Mouse (Mus musculus): ENCODE measurements around the gene Gm20388. TPM values are rescaled to one million over a fixed set of nuclear protein-coding genes. Genes with fewer than 3 reads are reported as not detected.

Gene Gm20388
- total RNA-seq, 1 experiment = 27.0 TPM

DNA sequence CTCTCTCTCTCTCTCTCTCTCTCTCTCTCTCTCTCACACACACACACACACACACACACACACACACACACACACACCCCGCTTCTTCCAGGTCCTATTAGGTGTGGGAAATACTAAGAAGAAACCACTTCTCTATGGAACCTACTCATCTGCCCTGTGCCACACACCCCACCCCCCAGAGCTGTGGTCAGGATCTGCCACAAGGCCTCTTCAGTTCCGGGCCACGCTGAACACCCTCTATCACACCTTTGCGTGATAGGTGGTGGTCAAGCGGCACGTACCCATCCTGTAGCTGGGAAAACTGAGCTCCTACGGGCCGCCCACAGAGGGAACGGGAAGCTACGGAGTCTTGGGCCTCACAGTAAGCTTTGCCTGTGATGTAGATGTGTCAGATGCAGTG is 555.6 kb downstream of the Gm20388 start:
- no peak for DNase-seq (ENCODE audit: low read depth, low spot score)
- Histone ChIP-seq H3K9me3 (ENCODE audit: control insufficient read depth, insufficient read depth, low read depth, low read length) (no peaks in the 10 kb centered on the region), H3K36me3 (ENCODE audit: control insufficient read depth, insufficient read depth, low read length, poor library complexity, severe bottlenecking) (no peaks in the 10 kb centered on the region), H3K4me3 (ENCODE audit: insufficient read depth in 1 of 2, low read depth in 1 of 2, low read length in 2 of 2, poor library complexity in 1 of 2, severe bottlenecking in 1 of 2) (peak overlapping the region; percentile 12 to 36; a peak in 1 of 4 replicates), H3K27ac (ENCODE audit: insufficient read depth, low read depth, low read length, poor library complexity, severe bottlenecking) (peak overlapping the region; percentile 9; the same call in 1 of the 2 replicates), H3K4me1 (ENCODE audit: control insufficient read depth in 2 of 2, insufficient read depth in 2 of 2, low read length in 2 of 2, poor library complexity in 1 of 2) (peaks cover 0 to 28% of the 10 kb centered on the region in 2 experiments; a peak in 2 of 4 replicates), H3K9ac (ENCODE audit: insufficient read depth, low read depth, low read length, poor library complexity, severe bottlenecking) (0 out of 2 replicates have a peak overlapping the region, but pooled peaks have one; percentile 34)
- TF ChIP-seq HCFC1 (IDR thresholded peaks at IDR 0.05; ENCODE audit: borderline replicate concordance, insufficient read depth, low read length) (no peak), ZNF384 (IDR thresholded peaks at IDR 0.05; ENCODE audit: low read depth, low read length) (no peak), CHD2 (IDR thresholded peaks at IDR 0.05; ENCODE audit: low read depth, low read length) (no peak), MAFK (IDR thresholded peaks at IDR 0.05; ENCODE audit: insufficient read depth, low read depth, low read length) (no peak)
- in situ Hi-C loops (cut with MboI; ENCODE audit: low sequenced_read_pairs in 2 of 2, unreplicated experiment in 2 of 2) = no loop called here

DNA sequence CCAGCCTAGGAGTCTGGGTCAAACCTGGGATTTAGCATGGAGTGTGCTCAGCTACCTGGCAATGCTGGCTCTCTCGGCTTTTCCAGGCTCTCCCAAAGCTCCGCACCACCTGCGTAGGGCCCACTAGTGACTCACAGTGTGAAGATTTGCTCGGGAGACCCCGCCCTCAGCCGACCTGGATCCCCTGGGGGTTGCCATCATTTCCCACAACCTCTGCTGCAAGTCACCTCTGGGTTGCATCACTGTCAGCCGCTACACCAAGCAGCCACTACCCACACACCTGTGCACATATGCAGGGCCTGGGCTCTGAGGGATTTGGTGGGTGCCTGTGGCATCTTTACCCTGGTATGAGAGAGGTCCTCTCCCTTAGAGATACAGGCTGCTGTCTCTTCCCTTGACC is 557.0 kb downstream of the Gm20388 start:
- no peak for DNase-seq (ENCODE audit: low read depth, low spot score)
- Histone ChIP-seq H3K27ac (ENCODE audit: insufficient read depth, low read depth, low read length, poor library complexity, severe bottlenecking) (no peak overlapping the region), H3K4me1 (ENCODE audit: control insufficient read depth in 2 of 2, insufficient read depth in 2 of 2, low read length in 2 of 2, poor library complexity in 1 of 2) (peaks cover 3 to 37% of the 10 kb centered on the region in 2 experiments; a peak in 3 of 4 replicates), H3K9ac (ENCODE audit: insufficient read depth, low read depth, low read length, poor library complexity, severe bottlenecking) (no peak overlapping the region), H3K4me3 (ENCODE audit: insufficient read depth in 1 of 2, low read depth in 1 of 2, low read length in 2 of 2, poor library complexity in 1 of 2, severe bottlenecking in 1 of 2) (no peak overlapping the region), H3K9me3 (ENCODE audit: control insufficient read depth, insufficient read depth, low read depth, low read length) (no peaks in the 10 kb centered on the region), H3K36me3 (ENCODE audit: control insufficient read depth, insufficient read depth, low read length, poor library complexity, severe bottlenecking) (no peaks in the 10 kb centered on the region)
- TF ChIP-seq ZC3H11A (IDR thresholded peaks at IDR 0.05; ENCODE audit: borderline replicate concordance, low read depth, low read length) (no peak), HCFC1 (IDR thresholded peaks at IDR 0.05; ENCODE audit: borderline replicate concordance, insufficient read depth, low read length) (no peak), CHD2 (IDR thresholded peaks at IDR 0.05; ENCODE audit: low read depth, low read length) (no peak), ZNF384 (IDR thresholded peaks at IDR 0.05; ENCODE audit: low read depth, low read length) (no peak), MAFK (IDR thresholded peaks at IDR 0.05; ENCODE audit: insufficient read depth, low read depth, low read length) (no peak)
- in situ Hi-C loops (cut with MboI; ENCODE audit: low sequenced_read_pairs in 2 of 2, unreplicated experiment in 2 of 2) = no loop called here

DNA sequence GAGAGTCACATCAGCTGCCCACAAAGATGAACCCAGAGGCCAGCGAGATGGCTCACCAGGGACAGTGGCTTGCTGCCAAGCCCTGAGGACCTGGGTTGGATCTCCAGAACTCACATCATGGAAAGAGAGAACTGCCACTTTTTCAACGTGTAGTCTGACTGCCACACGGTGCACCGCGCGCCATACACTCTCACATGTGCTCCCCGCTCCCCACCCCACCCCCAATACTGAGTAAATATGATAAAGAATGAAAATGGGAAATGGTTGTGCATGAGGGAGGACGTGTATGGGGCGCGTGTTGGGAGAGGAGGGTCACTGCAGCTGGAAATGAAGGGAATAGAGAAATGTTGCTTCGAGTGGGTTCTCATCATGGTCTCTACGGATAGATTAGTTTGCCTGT is 559.5 kb downstream of the Gm20388 start:
- Histone ChIP-seq H3K36me3 (ENCODE audit: control insufficient read depth, insufficient read depth, low read length, poor library complexity, severe bottlenecking) (no peaks in the 10 kb centered on the region), H3K4me3 (ENCODE audit: insufficient read depth in 1 of 2, low read depth in 1 of 2, low read length in 2 of 2, poor library complexity in 1 of 2, severe bottlenecking in 1 of 2) (no peak overlapping the region), H3K9ac (ENCODE audit: insufficient read depth, low read depth, low read length, poor library complexity, severe bottlenecking) (no peak overlapping the region), H3K27ac (ENCODE audit: insufficient read depth, low read depth, low read length, poor library complexity, severe bottlenecking) (no peak overlapping the region), H3K4me1 (ENCODE audit: control insufficient read depth in 2 of 2, insufficient read depth in 2 of 2, low read length in 2 of 2, poor library complexity in 1 of 2) (peaks cover 7 to 37% of the 10 kb centered on the region in 2 experiments; a peak in 3 of 4 replicates), H3K9me3 (ENCODE audit: control insufficient read depth, insufficient read depth, low read depth, low read length) (no peaks in the 10 kb centered on the region)
- in situ Hi-C loops (cut with MboI; ENCODE audit: low sequenced_read_pairs in 2 of 2, unreplicated experiment in 2 of 2) = no loop called here
- DNase-seq (ENCODE audit: low read depth, low spot score) = no peak
- TF ChIP-seq CHD2 (IDR thresholded peaks at IDR 0.05; ENCODE audit: low read depth, low read length) (no peak), ZC3H11A (IDR thresholded peaks at IDR 0.05; ENCODE audit: borderline replicate concordance, low read depth, low read length) (no peak), MAFK (IDR thresholded peaks at IDR 0.05; ENCODE audit: insufficient read depth, low read depth, low read length) (no peak), HCFC1 (IDR thresholded peaks at IDR 0.05; ENCODE audit: borderline replicate concordance, insufficient read depth, low read length) (no peak), ZNF384 (IDR thresholded peaks at IDR 0.05; ENCODE audit: low read depth, low read length) (no peak)

DNA sequence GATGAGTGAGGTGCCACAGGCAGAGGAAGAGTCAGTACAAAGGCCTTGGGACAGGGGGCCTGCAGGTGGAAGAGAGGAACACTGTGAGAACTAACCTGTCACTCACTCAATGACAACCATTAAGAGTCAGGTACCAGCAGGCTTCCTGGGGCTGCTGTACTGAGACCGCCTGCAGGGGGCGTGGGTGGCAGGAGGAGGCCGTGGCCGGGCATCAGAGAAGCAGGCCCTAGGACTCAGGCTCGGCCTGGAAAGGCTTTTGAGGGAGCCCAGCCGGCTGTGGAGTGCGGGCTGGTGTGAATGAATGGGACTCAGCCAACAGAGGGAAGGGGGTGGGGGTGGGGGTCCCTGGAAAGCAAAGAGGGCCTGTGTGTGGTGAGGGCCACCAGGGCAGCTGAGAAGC is 560.5 kb downstream of the Gm20388 start:
- in situ Hi-C loops (cut with MboI; ENCODE audit: low sequenced_read_pairs in 2 of 2, unreplicated experiment in 2 of 2) = no loop called here
- H3K27ac ChIP-seq (ENCODE audit: insufficient read depth, low read depth, low read length, poor library complexity, severe bottlenecking) = no peak overlapping the region
- no peak overlapping the region for H3K4me3 ChIP-seq (ENCODE audit: insufficient read depth in 1 of 2, low read depth in 1 of 2, low read length in 2 of 2, poor library complexity in 1 of 2, severe bottlenecking in 1 of 2)
- TF ChIP-seq ZC3H11A (IDR thresholded peaks at IDR 0.05; ENCODE audit: borderline replicate concordance, low read depth, low read length) (no peak), MAFK (IDR thresholded peaks at IDR 0.05; ENCODE audit: insufficient read depth, low read depth, low read length) (no peak), ZNF384 (IDR thresholded peaks at IDR 0.05; ENCODE audit: low read depth, low read length) (no peak), HCFC1 (IDR thresholded peaks at IDR 0.05; ENCODE audit: borderline replicate concordance, insufficient read depth, low read length) (no peak), CHD2 (IDR thresholded peaks at IDR 0.05; ENCODE audit: low read depth, low read length) (no peak)
- no peak overlapping the region for H3K9ac ChIP-seq (ENCODE audit: insufficient read depth, low read depth, low read length, poor library complexity, severe bottlenecking)
- no peaks in the 10 kb centered on the region for H3K36me3 ChIP-seq (ENCODE audit: control insufficient read depth, insufficient read depth, low read length, poor library complexity, severe bottlenecking)
- no peaks in the 10 kb centered on the region for H3K9me3 ChIP-seq (ENCODE audit: control insufficient read depth, insufficient read depth, low read depth, low read length)
- DNase-seq (ENCODE audit: low read depth, low spot score) = no peak
- peaks cover 7 to 27% of the 10 kb centered on the region in 2 experiments; a peak in 3 of 4 replicates for H3K4me1 ChIP-seq (ENCODE audit: control insufficient read depth in 2 of 2, insufficient read depth in 2 of 2, low read length in 2 of 2, poor library complexity in 1 of 2)

DNA sequence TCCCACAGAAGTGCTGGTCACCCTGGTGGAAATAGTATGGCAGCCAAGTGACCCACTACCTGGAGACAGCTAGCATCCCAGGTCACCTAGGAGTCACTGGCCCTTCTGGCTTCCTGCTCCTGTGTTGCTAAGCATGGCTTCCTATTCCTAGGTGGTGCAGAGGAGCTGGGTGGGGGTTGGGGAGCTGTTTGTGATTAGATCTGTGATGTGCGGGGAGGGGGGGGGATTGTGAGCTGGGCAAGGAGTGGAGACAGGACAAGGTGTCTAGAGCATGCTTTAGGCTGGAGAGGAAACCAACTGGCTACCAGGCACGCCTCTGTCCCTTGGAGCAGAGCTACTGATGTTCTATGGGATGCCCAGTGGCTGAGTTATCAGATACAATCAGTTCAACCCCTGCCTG is 561.1 kb downstream of the Gm20388 start:
- H3K27ac ChIP-seq (ENCODE audit: insufficient read depth, low read depth, low read length, poor library complexity, severe bottlenecking) = no peak overlapping the region
- in situ Hi-C loops (cut with MboI; ENCODE audit: low sequenced_read_pairs in 2 of 2, unreplicated experiment in 2 of 2) = no loop called here
- no peak for TF ChIP-seq ZC3H11A (IDR thresholded peaks at IDR 0.05; ENCODE audit: borderline replicate concordance, low read depth, low read length)
- no peak for TF ChIP-seq CHD2 (IDR thresholded peaks at IDR 0.05; ENCODE audit: low read depth, low read length)
- TF ChIP-seq ZNF384 (IDR thresholded peaks at IDR 0.05; ENCODE audit: low read depth, low read length) = no peak
- TF ChIP-seq HCFC1 (IDR thresholded peaks at IDR 0.05; ENCODE audit: borderline replicate concordance, insufficient read depth, low read length) = no peak
- no peak for TF ChIP-seq MAFK (IDR thresholded peaks at IDR 0.05; ENCODE audit: insufficient read depth, low read depth, low read length)
- peaks cover 7 to 23% of the 10 kb centered on the region in 2 experiments; a peak in 3 of 4 replicates for H3K4me1 ChIP-seq (ENCODE audit: control insufficient read depth in 2 of 2, insufficient read depth in 2 of 2, low read length in 2 of 2, poor library complexity in 1 of 2)
- no peak for DNase-seq (ENCODE audit: low read depth, low spot score)
- H3K9me3 ChIP-seq (ENCODE audit: control insufficient read depth, insufficient read depth, low read depth, low read length) = no peaks in the 10 kb centered on the region
- H3K4me3 ChIP-seq (ENCODE audit: insufficient read depth in 1 of 2, low read depth in 1 of 2, low read length in 2 of 2, poor library complexity in 1 of 2, severe bottlenecking in 1 of 2) = no peak overlapping the region; a peak in 1 of 4 replicates
- H3K9ac ChIP-seq (ENCODE audit: insufficient read depth, low read depth, low read length, poor library complexity, severe bottlenecking) = no peak overlapping the region
- H3K36me3 ChIP-seq (ENCODE audit: control insufficient read depth, insufficient read depth, low read length, poor library complexity, severe bottlenecking) = no peaks in the 10 kb centered on the region
